Mouse (Mus musculus): ENCODE measurements at regions not wholly inside any gene's neighbourhood (a gene's known extent, or its start where the extent isn't known, plus 50 kb on each side); places are given as distances from the start of the nearest gene placed in this dataset.

DNA sequence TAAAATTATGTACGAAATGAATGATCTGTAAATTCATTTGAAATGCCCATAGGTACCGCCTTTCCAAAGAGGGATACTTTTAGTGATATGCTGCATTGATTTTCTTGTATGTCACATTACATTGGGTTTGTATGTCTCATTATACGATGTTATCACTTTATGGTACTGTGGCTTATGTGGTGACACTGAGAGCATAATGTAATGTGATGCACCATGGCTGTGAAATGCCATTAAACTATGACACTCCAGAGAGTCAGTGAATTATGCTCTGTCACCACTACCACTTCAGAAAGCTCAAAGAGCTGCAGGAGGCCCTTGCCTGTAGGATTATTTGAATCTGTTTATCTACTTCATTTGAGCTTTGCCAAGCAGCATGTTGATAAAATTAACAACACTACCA, 695.4 kb upstream of the Slc10a2 start:
- no peak for DNase-seq

DNA sequence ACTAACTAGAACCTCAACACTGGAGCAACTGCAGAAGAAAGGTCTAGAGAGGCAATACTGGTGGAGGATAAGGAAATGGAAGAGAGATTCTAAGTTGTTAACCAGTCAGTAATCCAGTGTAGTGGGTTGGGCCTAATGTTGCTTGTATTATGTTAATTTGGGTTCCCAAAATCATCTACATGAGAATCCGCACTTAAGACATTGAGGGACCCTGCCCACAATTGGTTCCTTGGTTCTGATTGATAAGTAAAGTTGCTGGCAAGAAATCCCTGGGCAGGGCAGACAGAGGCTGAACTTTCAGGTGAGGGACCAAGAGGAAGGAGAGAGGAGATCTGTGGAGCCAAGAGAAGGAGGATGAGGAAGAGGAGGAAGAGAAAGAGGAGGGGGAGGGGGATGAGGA, 651.2 kb upstream of the Slc10a2 start:
- no peak for DNase-seq

DNA sequence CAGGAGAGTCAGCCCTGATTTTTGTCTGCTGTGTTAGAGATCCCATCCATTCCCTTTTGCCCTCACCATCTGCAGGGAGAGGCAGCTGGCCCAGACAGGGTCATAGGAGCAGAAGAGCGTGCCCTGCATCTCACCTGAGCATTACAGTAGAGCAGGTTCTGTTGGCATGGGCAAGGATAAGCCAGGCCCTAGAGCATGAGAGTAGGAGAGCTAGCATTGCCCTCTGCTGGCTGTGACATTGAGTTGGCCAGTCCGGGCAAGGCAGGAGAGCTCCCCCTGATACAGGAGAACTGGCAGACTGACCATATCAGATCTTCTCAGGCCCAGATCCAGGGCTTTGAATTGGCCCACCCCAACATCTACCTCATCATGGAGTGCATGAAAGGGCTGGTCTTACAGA, 634.4 kb upstream of the Slc10a2 start:
- DNase-seq: peak; percentile 7

DNA sequence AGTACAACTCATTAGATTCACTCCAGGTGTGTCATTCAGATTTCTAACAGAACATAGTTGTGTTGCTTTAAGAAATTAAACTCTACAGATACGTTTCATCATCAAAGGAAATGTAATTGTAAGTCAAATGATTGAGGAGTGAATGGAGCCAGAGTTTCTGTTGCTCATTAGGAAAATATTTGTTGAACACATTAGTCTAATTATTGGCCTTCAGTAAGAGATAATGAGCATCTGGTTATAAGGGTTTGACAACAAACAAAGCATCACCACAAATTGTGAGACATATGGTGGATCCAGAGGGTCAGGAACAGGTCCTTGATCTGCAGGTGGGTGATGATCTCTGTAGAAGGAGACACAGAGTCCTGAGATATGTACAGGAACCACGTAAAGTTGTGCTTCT, 622.3 kb upstream of the Slc10a2 start:
- no peak for DNase-seq

DNA sequence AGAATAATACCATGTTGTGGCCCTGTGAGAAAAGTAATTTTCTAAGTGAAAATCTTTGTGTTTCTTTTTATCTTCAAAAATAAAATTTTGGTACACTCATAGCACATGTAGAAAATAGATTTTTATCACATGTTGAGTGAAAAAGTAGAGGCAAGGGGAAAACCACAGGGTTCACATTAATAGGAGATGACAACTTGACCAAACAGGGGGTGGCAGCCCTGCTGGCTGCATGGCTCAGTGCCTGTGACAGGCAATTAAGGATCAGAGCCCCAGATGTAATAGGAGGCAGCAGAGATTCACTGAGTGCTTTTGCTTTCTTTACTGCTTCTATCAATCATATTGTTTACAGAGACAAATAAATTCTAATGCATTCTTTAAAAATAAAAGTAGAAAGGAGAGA, 582.8 kb upstream of the Slc10a2 start:
- peak; percentile 18 for DNase-seq

DNA sequence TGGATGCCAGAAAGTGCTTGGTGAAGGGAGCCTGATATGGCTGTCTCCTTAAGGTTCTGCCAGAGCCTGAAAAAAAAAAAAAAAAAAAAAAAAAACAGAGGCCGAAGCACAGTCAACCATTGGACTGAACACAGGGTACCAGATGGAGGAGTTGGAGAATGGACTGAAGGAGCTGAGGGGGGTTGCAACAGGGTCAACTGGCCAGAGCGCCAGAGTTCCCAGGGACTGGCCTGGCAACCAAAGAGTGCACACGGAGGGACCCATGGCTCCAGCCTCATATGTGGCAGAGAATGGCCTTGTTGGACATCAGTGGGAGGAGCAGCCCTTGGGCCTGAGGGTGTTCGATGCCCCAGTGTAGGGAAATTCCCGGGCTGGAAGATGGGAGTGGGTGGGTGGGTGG, 569.8 kb upstream of the Slc10a2 start:
- DNase-seq: no peak

All from embryo, embryonic 11 days (tissue).